In the genomic region with DNA sequence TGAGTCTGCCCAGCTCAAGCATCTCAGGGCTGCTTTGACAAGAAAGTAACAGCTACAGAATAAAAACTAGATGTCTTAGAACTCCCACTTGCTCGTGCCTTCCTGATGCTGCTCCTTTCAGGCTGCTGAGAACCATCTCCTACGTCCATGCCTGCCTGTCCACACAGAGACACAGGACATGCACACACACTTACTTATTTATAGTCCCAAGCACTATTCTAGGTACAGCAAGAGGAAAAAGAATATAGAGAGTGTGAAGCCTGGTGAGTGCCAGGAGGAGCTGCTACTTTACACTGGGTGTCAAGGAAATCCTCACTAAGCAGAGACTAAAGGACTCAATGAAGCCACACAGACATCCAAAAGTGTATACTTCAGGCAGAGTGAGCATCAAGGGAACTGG, we compare ENCODE assay signal across 28 mouse cellular contexts. TPM values are rescaled to one million over a fixed set of nuclear protein-coding genes. Genes with fewer than 3 reads are reported as not detected.
A peak's percentile ranks its signal among the peaks of the same experiment; 100 is the strongest.
DNase-seq lines count a peak whose midpoint lies in the region; ATAC-seq and TF ChIP-seq lines count a peak whose summit lies in the region.
"Had no signal": no experiment of that assay in that cellular context is flagged by ENCODE, and none has a peak within 500 bp of the region (broad histone marks: within the 10 kb centered on the region; RNA-seq: fewer than 3 reads in every experiment).

No protein-coding gene starts in this region.

- no peak for TF ChIP-seq POLR2A in testis, adult 2 months (IDR thresholded peaks at IDR 0.05; ENCODE audit: control insufficient read depth, low read depth, low read length)

- DNase-seq in heart, adult 18-20 months, result no peak
- no peak for DNase-seq in testis, postnatal 10 days (ENCODE audit: low spot score)
- DNase-seq in left cerebral cortex, postnatal 14 days (ENCODE audit: low spot score in 2 of 2), result peak; percentile 13 to 70
- peak; percentile 64 for DNase-seq in telencephalon, adult 2 months (ENCODE audit: low read depth, low spot score)
- DNase-seq: adrenal gland, postnatal 14 days; cerebellum, adult 11-12 months; cerebellum, adult 9-11 months; heart, postnatal 10 days; kidney, postnatal 14 days; layer of hippocampus, adult 9-11 months; liver, embryonic 13.5 days; lung, adult 18-20 months; lung, postnatal 4 days; thymus, adult 2 months; thymus, postnatal 36 days had no signal

- no peak for ATAC-seq in heart, embryonic 13.5 days (ENCODE audit: extremely low read depth, insufficient number of reproducible peaks, low FRiP score, low TSS enrichment)
- ATAC-seq in CD4-positive, CD25-positive, alpha-beta regulatory T cell, adult 4 months, result no peak
- ATAC-seq in midbrain, embryonic 13.5 days, result no peak
- ATAC-seq: forebrain, embryonic 15.5 days; intestine, postnatal 0 days; lung, postnatal 0 days had no signal

- no peaks in the 10 kb centered on the region for H3K9me3 ChIP-seq in heart, embryonic 13.5 days
- no peaks in the 10 kb centered on the region for H3K9me3 ChIP-seq in midbrain, embryonic 13.5 days
- H3K9me3 ChIP-seq: embryonic facial prominence, embryonic 13.5 days; forebrain, embryonic 10.5 days; forebrain, embryonic 15.5 days; liver, embryonic 13.5 days; megakaryocyte, embryonic 14.5 days; midbrain, embryonic 12.5 days; neural tube, embryonic 13.5 days had no signal

- H3K9ac ChIP-seq in heart, embryonic 13.5 days, result peak overlapping the region; percentile 10; the same call in 1 of the 2 replicates
- no peak overlapping the region for H3K9ac ChIP-seq in midbrain, embryonic 13.5 days (replicated peaks)
- H3K9ac ChIP-seq: embryonic facial prominence, embryonic 13.5 days; forebrain, embryonic 15.5 days; hindbrain, embryonic 14.5 days; liver, embryonic 13.5 days; midbrain, embryonic 12.5 days; neural tube, embryonic 13.5 days had no signal

- H3K4me2 ChIP-seq in heart, embryonic 13.5 days, result no peak overlapping the region
- H3K4me2 ChIP-seq in midbrain, embryonic 13.5 days (replicated peaks), result no peak overlapping the region
- H3K4me2 ChIP-seq: embryonic facial prominence, embryonic 13.5 days; forebrain, embryonic 15.5 days; hindbrain, embryonic 14.5 days; liver, embryonic 13.5 days; midbrain, embryonic 12.5 days; neural tube, embryonic 13.5 days had no signal

- H3K36me3 ChIP-seq in heart, embryonic 13.5 days, result peaks cover 34% of the 10 kb centered on the region
- H3K36me3 ChIP-seq in testis, adult 2 months (ENCODE audit: control insufficient read depth, insufficient read depth, low read length), result no peaks in the 10 kb centered on the region
- peaks cover 27% of the 10 kb centered on the region for H3K36me3 ChIP-seq in midbrain, embryonic 13.5 days

- H3K4me1 ChIP-seq in heart, embryonic 13.5 days, result peaks cover 9% of the 10 kb centered on the region; the same call in 1 of the 2 replicates
- no peaks in the 10 kb centered on the region; the same call in 1 of the 2 replicates for H3K4me1 ChIP-seq in testis, adult 2 months (ENCODE audit: control insufficient read depth, insufficient read depth, low read length)
- H3K4me1 ChIP-seq in midbrain, embryonic 13.5 days (replicated peaks), result no peaks in the 10 kb centered on the region
- H3K4me1 ChIP-seq: embryonic facial prominence, embryonic 13.5 days; forebrain, embryonic 10.5 days; forebrain, embryonic 15.5 days; liver, embryonic 13.5 days; midbrain, embryonic 12.5 days; neural tube, embryonic 13.5 days had no signal

- no peak overlapping the region for H3K4me3 ChIP-seq in heart, embryonic 13.5 days
- no peak overlapping the region for H3K4me3 ChIP-seq in testis, adult 2 months (ENCODE audit: control insufficient read depth, low read depth, low read length)
- H3K4me3 ChIP-seq in midbrain, embryonic 13.5 days (replicated peaks), result no peak overlapping the region
- H3K4me3 ChIP-seq: embryonic facial prominence, embryonic 13.5 days; forebrain, embryonic 10.5 days; forebrain, embryonic 15.5 days; liver, embryonic 13.5 days; megakaryocyte, embryonic 14.5 days; midbrain, embryonic 12.5 days; neural tube, embryonic 13.5 days had no signal

- no peak for TF ChIP-seq CTCF in testis, adult 2 months (IDR thresholded peaks at IDR 0.05; ENCODE audit: control insufficient read depth, insufficient read depth, insufficient replicate concordance, low read depth, low read length)

- H3K27ac ChIP-seq in heart, embryonic 13.5 days (replicated peaks), result no peak overlapping the region
- H3K27ac ChIP-seq in testis, adult 2 months (ENCODE audit: control insufficient read depth, insufficient read depth, low read depth, low read length), result peak overlapping the region; percentile 12; the same call in 1 of the 2 replicates
- no peak overlapping the region for H3K27ac ChIP-seq in midbrain, embryonic 13.5 days
- H3K27ac ChIP-seq: embryonic facial prominence, embryonic 13.5 days; forebrain, embryonic 10.5 days; forebrain, embryonic 15.5 days; hindbrain, embryonic 14.5 days; liver, embryonic 13.5 days; midbrain, embryonic 12.5 days; neural tube, embryonic 13.5 days had no signal

- 54% methylated on average over 2 of the region's 2 CpGs for WGBS in heart, embryonic 13.5 days
- WGBS in midbrain, embryonic 13.5 days, result 95% methylated on average over 2 of the region's 2 CpGs

- intact Hi-C loops in left cerebral cortex, postnatal 14 days (cut with DNase I), result no loop called here

- no peaks in the 10 kb centered on the region for H3K27me3 ChIP-seq in heart, embryonic 13.5 days (replicated peaks)
- H3K27me3 ChIP-seq in testis, adult 2 months (ENCODE audit: control insufficient read depth, insufficient read depth, low read length), result no peaks in the 10 kb centered on the region
- H3K27me3 ChIP-seq in midbrain, embryonic 13.5 days, result no peaks in the 10 kb centered on the region
- H3K27me3 ChIP-seq: embryonic facial prominence, embryonic 13.5 days; forebrain, embryonic 15.5 days; liver, embryonic 13.5 days; megakaryocyte, embryonic 14.5 days; midbrain, embryonic 12.5 days; neural tube, embryonic 13.5 days had no signal

RNA-seq across cellular contexts. Expression of gene Rad54l2, which starts 34.7 kb away (rescaled TPM):
- 4.1 and 4.2 TPM in 2 replicates for polyA plus RNA-seq in heart, embryonic 13.5 days (2015; fragmentation: Nextera tagmentation; extraction: Ambion mirVana)
- total RNA-seq in heart, adult 18-20 months (2021), result 1 to 10 TPM; 9.0 to 9.2 TPM
- polyA plus RNA-seq in testis, adult 2 months (2012; rRNA removed), result 13.1 and 18.2 TPM in 2 replicates
- 10 to 100 TPM; 18.4 to 18.9 TPM for total RNA-seq in left cerebral cortex, postnatal 14 days (2021)
- 1 to 10 TPM; 2.6 to 3.5 TPM for polyA plus RNA-seq in CD4-positive, CD25-positive, alpha-beta regulatory T cell, adult 4 months (2017; shearing (Covaris generic))
- polyA plus RNA-seq in midbrain, embryonic 13.5 days (2015; fragmentation: Nextera tagmentation; extraction: Ambion mirVana), result 8.6 and 10.5 TPM in 2 replicates

Comparison
In these comparisons a context has a peak if more than half of its experiments do, and no peak if none do; other contexts are left out.
1. DNase-seq: peak in left cerebral cortex, postnatal 14 days (2 of 2) and telencephalon, adult 2 months (single experiment); none in heart, adult 18-20 months (0 of 2) and testis, postnatal 10 days (single experiment).